Mouse (Mus musculus) common myeloid progenitor, adult 5-6 weeks (primary cell): Measurements from ENCODE around the gene Ncaph2. TPM values are rescaled to one million over a fixed set of nuclear protein-coding genes. Genes with fewer than 3 reads are reported as not detected.
A peak's percentile ranks its signal among the peaks of the same experiment; 100 is the strongest.

Source experiments
- ATAC-seq: replicated peaks from 2 replicates; pipeline ENCODE4 v1.8.0; 2016; ENCODE audit warnings: low read depth, mild to moderate bottlenecking, moderate TSS enrichment, inconsistent platforms; ENCODE audit not compliant: poor library complexity, severe bottlenecking
- total RNA-seq: library from RNA; stranded (forward); fragments of 200-1000, 187-1606 nt; gene quantifications from 2 replicates; pipeline ENCODE4 v1.2.3, GENCODE M21; 2017

The Ncaph2 gene
- total RNA-seq, 1 experiment from 2014 or later = 106 TPM

DNA sequence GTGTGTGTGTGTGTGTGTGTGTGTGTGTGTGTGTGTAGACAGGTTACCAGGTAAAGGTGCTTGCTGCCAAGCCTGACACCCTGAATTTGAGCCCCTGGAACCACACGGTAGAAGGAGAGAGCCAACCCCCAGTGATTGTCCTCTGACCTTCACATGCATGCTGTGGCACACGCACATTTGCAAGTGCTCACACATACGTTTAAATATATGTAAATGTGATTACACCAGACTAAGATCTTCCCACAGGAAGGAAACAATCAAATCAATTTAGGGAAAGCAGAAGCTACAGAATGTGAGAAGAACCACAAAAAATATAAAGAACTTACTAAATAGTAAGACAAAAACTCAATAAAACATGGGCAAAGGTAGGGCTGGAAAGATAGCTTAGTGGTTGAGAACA is 15.4 kb upstream of the Ncaph2 start:
- peak; percentile 67 for ATAC-seq

DNA sequence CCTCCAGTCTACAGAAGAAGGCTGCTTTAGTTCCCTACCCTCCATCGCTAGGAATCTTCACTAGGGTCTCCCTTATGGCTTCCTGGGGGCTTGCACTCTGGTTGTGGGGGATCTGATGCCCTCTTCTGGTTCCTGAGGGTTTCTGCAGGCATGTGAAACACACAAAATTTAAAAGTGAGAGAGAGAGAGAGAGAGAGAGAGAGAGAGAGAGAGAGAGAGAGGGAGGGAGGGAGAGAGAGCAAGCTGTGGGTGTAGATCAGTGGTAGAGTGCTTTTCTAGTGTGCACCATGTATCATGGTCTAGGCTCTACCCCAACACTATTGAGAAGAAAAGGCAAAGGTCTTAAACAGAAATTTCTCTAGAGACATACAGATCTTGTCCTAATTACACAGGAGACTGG is 13.8 kb upstream of the Ncaph2 start:
- no peak for ATAC-seq

GRCm38 (mm10) chr15:89343325-89343724 is 12.2 kb upstream of the Ncaph2 start:
- no peak for ATAC-seq

DNA sequence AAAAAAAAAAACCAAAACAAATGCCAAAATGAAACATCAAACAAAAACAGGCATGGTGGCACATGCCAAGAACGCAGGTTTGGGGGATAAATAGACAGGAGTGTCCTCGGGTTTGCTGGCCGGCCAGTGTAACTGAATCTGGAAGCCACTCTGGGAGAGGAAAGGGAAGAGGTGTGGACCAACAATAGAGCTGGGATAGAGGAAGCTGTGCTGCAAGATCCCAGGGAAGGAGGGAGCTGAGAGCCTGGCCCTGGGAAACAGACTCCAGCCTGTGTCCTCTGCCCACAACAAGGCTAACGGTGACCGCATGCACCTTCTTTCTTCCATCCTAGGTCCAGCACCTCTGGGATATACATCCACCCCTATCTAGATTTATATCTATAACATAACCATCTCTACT is 5.1 kb upstream of the Ncaph2 start:
- no peak for ATAC-seq

GRCm38 (mm10) chr15:89351302-89351701 is 4.2 kb upstream of the Ncaph2 start:
- no peak for ATAC-seq

DNA sequence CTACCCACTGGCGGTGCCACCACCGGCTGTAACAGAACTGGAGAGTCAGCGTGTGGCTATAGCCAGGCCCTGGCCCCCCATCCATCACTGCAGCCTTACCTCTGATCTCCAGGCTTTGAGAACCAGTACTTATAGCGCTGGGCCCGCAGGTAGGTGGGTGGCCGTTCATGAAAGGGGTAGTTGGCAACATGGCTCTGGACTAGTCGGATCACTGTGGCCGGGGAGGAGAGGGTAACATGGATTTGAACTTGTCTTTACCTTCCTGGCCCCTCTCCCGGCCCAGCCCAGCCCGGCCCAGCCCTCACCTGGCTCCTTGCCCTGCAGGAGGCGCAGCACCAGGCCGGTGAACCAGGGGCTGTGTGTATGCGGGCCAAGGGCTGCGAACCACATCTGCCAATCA is 3.5 kb upstream of the Ncaph2 start:
- no peak for ATAC-seq

DNA sequence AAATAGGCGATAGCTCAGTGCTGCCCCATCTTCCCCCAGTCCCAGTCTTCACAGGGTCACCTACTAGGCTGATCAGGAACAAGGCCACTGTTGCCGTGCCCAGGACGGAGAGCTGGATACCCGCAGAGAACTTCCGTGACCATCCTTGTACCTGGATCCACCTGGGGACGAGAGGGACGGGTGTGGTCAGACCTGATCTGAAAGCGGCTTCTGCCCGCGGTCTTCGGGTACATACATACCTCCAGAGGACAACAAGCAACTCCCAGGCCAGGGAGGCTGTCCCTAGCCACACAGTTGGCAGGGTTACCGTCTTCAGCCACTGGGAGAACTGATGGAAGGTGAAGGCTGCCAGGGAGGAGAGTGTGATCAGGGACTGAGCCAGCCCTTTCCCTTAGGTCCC is 2.7 kb upstream of the Ncaph2 start:
- ATAC-seq = no peak

DNA sequence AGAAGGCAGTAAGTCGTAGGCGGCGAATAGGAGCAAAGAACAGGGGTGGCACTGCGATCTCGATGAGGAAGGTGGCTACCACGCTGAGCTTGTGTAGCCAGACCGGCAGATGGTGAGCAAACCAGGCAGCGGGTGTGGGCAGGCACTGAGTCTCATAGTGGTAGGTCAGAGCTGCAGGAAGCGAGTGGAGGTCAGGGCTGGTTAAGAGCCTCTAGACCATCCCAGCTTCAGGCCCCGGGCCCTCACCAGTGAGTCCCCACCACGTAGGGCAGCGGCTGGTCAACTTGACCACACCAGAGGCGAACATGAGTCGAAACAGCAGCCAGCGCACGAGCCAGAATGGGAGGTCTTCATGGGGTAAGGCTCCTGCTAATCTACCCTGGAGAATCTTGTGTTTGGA is 1.7 kb upstream of the Ncaph2 start:
- ATAC-seq = no peak

DNA sequence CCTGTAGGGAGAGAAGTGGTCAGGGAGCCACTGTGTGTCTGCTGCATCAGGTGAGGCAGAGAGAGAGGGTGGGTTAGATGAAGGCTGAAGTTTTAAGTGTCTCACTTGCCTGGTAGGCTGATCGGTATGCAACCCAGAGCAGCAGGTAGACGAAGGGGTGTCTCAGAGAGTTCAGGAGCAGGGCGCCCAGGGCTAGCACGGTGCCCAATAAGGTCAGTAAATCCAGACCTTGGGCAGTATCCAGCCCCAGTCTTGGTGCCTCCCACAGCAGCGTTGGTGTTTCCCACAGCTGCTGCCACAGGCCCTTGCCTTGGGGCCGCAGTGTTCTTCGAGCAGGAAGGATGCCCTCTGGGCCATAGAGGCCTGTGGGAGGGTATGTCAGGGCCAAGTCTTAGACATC is 1.1 kb upstream of the Ncaph2 start:
- no peak for ATAC-seq

- peak; percentile 72 for ATAC-seq
Measured at GRCm38 (mm10) chr15:89356372-89356771, 853 bp downstream of the Ncaph2 start.

DNA sequence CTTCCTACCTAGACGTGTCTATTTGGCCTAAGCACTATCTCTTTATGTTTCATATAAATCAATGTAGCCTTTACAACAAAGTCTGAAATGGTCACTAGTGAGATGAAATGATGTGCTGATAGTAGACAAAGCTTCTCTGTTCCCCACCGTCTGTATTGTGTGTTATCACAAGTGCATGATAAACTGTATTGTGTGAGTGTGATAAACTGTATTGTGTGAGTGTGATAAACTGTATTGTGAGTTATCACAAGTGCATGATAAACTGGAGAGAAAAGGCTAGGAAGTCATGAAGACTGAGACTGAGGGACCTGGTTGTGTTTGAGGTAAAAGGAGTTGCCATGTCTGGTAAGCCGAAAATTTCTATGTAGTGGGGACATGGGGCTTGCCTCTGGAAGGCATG is 3.3 kb downstream of the Ncaph2 start:
- no peak for ATAC-seq

DNA sequence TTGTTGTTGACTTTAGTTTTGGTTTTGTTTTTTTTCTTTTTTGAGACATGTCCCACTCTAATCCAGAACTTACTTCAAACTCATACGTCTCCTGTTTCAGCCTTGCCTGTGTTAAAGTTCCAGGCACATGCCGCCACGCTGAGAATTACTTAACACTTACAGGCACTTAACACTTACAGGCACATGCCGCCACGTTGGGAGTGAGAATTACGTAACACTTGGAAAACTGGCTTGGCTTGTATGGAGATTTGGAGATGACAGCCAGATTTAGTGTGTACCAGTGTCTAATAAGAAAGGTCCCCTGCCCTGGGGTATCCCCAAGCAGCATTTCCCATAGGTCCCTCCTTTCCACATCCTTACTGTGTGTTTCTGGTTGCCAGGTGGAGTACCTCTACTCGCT is 7.5 kb downstream of the Ncaph2 start:
- no peak for ATAC-seq

DNA sequence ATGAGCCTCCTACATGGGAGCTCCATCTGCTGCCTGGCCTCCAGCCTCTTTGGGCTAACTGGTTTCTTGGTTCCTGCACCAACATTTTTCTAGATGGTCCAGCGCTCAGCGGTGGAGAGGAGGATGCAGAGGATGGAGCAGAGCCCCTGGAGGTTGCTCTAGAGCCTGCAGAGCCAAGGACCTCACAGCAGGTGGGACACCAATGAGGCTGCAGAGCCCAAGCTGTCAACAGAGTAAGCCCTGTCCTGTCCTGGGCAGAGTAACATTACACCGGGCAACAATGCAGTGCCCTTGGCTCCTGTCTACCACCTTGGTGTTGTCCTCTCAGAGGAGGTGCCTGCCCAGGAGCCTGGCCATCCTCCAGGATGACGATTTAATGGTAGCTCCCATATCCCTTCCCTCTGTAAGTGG is 9.6 kb downstream of the Ncaph2 start:
- ATAC-seq = no peak

GRCm38 (mm10) chr15:89372068-89372467 is 16.5 kb downstream of the Ncaph2 start:
- ATAC-seq = no peak

GRCm38 (mm10) chr15:89372536-89372935 is 17.0 kb downstream of the Ncaph2 start:
- ATAC-seq = no peak

- peak; percentile 69 for ATAC-seq
Measured at GRCm38 (mm10) chr15:89373027-89373761, 17.7 kb downstream of the Ncaph2 start.

- ATAC-seq = peak; percentile 51
Measured at GRCm38 (mm10) chr15:89373762-89374248, 18.3 kb downstream of the Ncaph2 start, which contains the start of gene Sco2. Sco2 (minus strand) TSS chr15:89373846.

- no peak for ATAC-seq
Measured at GRCm38 (mm10) chr15:89374340-89374739, 18.8 kb downstream of the Ncaph2 start.

DNA sequence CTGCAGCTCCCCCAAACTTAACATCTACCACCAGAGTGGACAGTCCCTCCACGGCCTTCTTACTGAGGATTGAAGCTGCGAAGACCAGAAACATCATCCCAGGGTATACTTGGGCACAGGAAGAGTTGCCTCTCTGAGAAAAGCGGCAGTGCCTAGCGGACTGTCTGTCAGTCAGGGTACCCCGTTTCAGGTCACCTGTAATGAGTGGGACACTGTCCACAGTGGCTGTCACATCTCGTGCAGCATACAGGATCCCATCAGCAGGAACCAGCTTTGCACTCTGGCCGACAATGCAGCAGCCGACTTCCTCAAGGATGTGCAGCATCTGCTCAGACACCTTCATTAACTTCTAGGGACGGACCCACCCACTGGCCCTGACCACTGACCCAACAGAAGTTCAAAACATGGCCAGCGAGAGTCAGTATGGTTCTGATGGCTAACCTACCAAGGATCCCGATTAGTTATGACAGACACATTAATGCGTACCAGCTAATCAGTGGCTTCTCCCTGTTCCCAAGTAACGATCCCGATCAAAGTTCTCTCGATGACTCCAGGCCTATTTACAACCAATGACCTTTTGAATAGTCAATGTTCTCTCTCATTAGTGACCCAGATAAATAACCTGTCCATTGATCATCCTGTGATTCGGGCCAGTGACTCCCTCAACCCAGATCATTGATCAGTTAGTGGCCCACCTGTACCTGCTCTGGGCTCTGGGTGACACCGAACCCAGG is 19.4 kb downstream of the Ncaph2 start:
- ATAC-seq = no peak

- ATAC-seq = no peak
Measured at GRCm38 (mm10) chr15:89376040-89376439, 20.5 kb downstream of the Ncaph2 start.

DNA sequence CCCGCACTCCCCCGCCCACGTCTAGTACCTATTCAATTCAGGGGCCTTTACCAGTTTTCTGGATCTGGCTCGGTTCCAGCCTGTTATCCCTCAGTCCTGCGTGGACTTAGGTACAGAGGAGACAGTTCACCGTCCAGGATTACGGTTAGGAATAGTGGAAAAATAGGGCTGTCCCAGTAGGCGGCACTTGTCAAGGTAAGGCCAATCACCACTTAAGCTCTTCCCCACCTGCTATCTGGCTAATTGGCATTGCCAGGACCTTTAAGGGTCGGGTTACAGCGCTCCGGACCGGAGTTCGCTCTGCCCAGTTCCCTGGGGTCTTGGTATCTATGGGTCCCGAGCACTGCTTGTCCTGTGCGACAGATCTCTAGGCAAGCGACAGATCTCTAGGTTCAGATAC is 21.4 kb downstream of the Ncaph2 start, which contains the start of gene Tymp:
Gene Tymp, minus strand, starts transcription at position 83 of the 400 bp plus-strand sequence.
- ATAC-seq = no peak
